Mouse (Mus musculus): ENCODE measurements around the gene Tmem50a.

DNA sequence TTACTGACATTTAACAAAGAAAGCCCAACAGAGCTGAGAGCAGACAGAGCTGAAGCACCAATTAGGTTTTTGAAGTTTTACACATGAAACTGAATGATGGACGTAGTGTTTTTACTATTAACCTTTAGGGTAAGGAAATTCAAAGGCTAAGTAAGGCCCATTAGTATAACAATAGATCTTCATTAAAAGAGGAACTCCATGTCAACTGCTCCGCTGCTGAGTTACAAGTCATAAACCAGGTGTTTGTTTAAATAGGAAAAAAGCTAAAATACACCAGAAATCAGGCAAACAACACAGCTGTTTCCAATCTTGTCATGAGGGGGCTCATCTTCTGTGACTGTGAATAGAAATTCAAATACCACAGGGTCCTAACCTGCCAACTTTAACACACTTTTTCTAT is 63.6 kb downstream of the Tmem50a start:
- no peak for TF ChIP-seq CTCF (IDR thresholded peaks at IDR 0.05; ENCODE audit: insufficient read depth, low read length)
- TF ChIP-seq POLR2A (IDR thresholded peaks at IDR 0.05; ENCODE audit: borderline replicate concordance, extremely low read depth, low read depth, low read length), result no peak
